Mouse (Mus musculus) myocyte (in vitro differentiated cells): ENCODE data around the gene Vti1a.

Experiments
- CEBPB ChIP-seq: IDR thresholded peaks from 2 replicates; pipeline ENCODE4 v1.6.1; 2011; ENCODE audit warnings: mild to moderate bottlenecking, moderate library complexity; ENCODE audit not compliant: poor library complexity, insufficient read depth, severe bottlenecking
- E2F4 ChIP-seq: IDR thresholded peaks from one replicate; pipeline ENCODE4 v1.6.1; 2011; ENCODE audit warnings: mild to moderate bottlenecking, control low read depth, moderate library complexity; ENCODE audit not compliant: insufficient read depth
- MAX ChIP-seq: IDR thresholded peaks from one replicate; pipeline ENCODE4 v1.6.1; 2011; ENCODE audit warnings: low read depth, mild to moderate bottlenecking, control low read depth
- MYOD1 ChIP-seq, 3 experiments: IDR thresholded peaks; one replicate each; pipeline ENCODE4 v1.6.1; 2011; ENCODE audit warnings: control low read depth in 2 of 3, low read depth in 2 of 3, mild to moderate bottlenecking in 2 of 3, moderate library complexity in 1 of 3; ENCODE audit not compliant: insufficient read length in 2 of 3, control insufficient read depth in 1 of 3
- POLR2A ChIP-seq: IDR thresholded peaks from one replicate; pipeline ENCODE4 v1.6.1; 2011; ENCODE audit warnings: low read depth, mild to moderate bottlenecking, control low read depth, moderate library complexity; ENCODE audit not compliant: insufficient read length
- SRF ChIP-seq: IDR thresholded peaks from one replicate; pipeline ENCODE4 v1.6.1; 2011; ENCODE audit warnings: low read depth; ENCODE audit not compliant: control insufficient read depth, insufficient read length
- TCF12 ChIP-seq: IDR thresholded peaks from one replicate; pipeline ENCODE4 v1.6.1; 2011; ENCODE audit warnings: mild to moderate bottlenecking, control low read depth; ENCODE audit not compliant: poor library complexity, insufficient read depth, severe bottlenecking
- USF1 ChIP-seq: IDR thresholded peaks from one replicate; pipeline ENCODE4 v1.6.1; 2011; ENCODE audit warnings: low read depth, mild to moderate bottlenecking, control low read depth, moderate library complexity

DNA sequence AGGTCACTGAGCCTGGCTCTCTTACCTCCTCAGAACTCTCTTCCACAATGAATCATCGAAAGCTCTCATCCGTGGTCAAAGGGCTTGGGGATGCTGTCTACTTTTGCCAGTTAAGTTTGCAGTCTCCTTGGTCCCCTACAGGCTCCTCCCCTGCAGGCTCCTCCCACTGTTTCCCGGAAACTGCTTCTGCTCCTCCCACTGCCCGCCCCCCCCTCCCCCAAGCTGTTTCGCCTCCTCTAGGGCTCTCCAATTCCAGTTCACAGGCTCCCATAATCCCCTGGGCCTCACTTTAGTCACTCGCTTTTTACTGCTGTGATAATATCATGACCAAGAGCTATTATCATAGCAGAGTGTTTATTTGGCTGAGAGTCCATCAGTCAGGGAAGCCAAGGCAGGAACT lies 324.2 kb downstream of the Vti1a start:
- TF ChIP-seq MYOD1 (IDR thresholded peaks at IDR 0.05; ENCODE audit: control insufficient read depth in 1 of 3, insufficient read length in 2 of 3, low read depth in 2 of 3): no peak
- TF ChIP-seq TCF12: no peak
- TF ChIP-seq POLR2A: no peak
- no peak for TF ChIP-seq USF1
- TF ChIP-seq MAX: no peak
- no peak for TF ChIP-seq SRF
- TF ChIP-seq E2F4: no peak
- TF ChIP-seq CEBPB: no peak
